Mouse (Mus musculus): Measurements from ENCODE around the gene Elp4. TPM values are rescaled to one million over a fixed set of nuclear protein-coding genes. Genes with fewer than 3 reads are reported as not detected.

Gene Elp4
- total RNA-seq, 4 experiments from 2014 or later: 17.3 to 28.9 (median 20.5) TPM

DNA sequence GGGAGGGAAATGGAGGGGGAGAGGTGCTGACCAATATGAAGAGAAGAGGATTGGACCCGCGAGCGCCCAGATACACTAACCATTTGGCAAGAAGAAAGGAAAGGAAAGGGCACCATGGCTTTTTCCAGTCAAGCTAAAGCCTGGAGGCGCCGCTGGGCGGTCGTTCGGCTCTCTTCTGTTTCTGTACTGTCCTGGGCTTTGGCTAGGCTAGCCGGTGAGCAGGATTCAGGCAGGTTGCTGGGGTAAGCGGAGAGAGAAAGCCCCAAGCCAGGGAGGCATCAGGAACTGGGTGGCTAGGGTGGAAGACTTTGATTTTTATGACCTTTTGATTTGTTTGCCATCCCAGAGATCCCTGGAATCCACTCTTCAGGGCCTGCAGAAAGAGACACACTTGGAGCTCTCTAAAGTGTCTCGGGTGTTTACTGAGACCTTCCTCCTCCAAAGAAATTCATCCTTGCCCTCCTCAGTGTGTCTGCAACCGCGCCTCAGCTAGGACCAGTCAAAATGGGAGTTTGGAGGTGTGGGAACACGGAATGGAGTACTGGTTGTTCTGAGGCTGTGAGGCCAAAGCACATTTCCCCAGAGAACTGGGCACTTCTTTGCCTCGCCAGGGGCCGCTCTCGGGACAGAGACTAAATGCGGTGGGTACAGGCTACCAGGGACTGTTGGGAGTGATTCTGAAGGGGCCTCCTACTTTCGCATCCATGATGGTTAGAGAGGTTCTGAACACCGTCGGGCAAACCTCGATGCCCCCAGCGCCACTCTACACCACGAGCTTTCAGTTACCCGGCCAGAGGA is 232.4 kb downstream of the Elp4 start:
- DNase-seq (ENCODE audit: low spot score in 2 of 2): no peak

DNA sequence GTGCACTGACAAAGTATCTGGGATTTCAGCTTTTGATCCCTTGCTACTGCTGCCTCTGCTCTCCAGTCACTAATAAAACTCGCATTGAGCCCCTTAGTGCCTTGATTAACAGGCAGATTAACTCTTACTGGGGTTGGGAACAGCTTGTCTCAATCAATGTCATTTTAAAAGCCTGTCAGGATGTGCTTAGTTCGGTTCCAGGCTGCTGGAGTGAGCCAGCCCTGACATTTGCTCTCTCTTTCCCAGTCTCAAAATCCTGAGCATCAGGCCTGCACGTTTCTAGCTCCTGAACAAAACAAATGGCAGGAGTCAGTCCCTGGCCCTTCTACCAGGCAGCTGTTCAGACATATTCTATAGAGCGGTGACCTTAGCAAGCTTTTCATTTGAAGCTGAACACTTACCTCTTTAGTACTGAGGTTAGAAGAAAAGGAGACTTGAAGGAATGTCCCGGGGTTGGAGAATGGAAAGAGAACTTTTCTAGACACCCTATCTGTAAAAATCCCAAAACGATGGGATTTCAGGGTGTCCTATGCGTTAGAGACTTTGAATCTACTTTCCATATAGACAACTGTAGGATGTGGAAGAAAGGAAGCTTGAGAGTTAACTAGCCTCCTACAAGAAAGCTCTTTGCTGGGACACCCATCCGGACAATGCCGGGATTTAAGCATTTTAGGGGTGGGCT is 233.1 kb downstream of the Elp4 start:
- DNase-seq (ENCODE audit: low spot score in 2 of 2): no peak

DNA sequence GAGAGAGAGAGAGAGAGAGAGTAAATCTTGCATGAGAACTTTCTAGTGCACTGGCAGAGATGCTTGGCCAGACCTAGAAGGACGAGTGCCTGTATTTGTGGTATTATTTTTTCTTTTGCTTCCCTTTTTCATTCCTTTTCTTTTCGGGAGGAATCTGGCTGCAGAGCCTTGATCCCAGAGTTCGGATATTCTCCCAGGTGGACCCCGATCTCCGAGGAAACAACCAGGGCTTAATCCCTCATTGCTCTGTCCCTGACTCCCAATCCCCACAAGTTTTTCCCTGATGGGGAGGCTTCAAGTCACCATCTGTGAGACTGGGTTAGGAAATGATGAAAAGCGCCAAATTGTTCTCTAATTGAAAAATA is 233.7 kb downstream of the Elp4 start:
- no peak for DNase-seq (ENCODE audit: low spot score in 2 of 2)

DNA sequence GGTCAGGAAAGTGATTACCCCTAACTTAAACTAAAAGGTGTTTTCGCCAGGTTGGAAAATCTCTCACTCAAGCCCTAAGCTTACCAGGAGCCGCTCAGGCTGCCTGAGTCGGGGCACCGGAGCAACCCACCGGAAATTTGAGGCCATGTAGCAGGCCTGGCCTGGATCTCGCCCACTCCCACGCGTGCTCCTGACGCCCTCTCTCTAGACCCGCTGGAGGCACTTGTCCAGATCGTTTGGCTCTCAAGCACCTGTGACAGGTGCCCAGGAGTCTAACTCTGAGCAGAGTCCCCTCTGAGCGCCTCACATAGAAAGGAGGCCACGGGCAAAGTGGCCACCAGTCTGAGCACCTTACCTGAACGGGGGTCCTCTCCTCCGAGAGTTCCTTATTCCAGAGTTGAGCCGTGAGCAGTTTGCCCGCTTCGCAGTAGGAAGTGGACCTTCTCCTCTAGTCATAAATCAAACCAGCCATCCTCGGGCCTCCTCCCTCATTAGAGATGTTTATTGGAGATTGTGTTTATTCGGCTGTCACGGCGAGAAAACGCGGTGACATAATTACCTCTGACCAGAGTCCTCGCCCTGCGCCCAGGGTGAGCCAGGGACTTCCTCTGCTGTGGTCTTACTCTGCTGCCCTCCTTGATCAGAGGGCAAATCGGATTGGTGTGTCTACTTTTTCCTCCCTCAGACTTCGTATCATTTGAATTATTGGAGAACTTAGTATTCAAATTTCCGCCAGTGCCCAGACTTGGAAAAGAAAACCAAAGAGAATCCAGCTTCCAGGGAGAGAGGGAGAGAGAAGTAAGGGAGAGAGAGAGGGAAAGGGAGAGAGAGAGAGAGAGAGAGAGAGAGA is 234.3 kb downstream of the Elp4 start:
- no peak for DNase-seq (ENCODE audit: low spot score in 2 of 2)

DNA sequence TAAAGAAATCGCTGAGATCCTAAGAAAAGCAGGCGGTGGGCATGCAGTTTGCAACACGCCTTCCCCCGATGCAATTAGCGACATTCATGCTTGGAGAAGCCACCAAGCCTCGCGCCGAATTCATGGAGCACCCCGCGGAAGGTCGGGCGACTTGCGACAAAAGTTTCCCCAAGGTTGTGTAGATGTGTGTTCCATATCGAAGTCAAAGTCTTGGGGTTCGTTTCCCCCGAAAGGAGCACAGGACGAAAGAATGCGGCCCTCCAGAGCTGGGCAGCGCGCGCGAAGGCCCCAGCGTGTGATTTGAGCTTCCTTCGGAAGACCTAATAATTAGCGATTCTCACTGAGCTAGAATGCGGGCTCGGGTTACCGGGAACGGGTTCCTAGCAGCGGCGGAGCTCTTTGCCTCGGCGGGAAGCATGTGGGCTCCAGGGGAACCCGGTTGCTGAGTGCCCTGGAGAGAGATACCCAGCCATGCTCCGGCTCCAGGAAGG is 234.9 kb downstream of the Elp4 start:
- no peak for DNase-seq (ENCODE audit: low spot score in 2 of 2)

DNA sequence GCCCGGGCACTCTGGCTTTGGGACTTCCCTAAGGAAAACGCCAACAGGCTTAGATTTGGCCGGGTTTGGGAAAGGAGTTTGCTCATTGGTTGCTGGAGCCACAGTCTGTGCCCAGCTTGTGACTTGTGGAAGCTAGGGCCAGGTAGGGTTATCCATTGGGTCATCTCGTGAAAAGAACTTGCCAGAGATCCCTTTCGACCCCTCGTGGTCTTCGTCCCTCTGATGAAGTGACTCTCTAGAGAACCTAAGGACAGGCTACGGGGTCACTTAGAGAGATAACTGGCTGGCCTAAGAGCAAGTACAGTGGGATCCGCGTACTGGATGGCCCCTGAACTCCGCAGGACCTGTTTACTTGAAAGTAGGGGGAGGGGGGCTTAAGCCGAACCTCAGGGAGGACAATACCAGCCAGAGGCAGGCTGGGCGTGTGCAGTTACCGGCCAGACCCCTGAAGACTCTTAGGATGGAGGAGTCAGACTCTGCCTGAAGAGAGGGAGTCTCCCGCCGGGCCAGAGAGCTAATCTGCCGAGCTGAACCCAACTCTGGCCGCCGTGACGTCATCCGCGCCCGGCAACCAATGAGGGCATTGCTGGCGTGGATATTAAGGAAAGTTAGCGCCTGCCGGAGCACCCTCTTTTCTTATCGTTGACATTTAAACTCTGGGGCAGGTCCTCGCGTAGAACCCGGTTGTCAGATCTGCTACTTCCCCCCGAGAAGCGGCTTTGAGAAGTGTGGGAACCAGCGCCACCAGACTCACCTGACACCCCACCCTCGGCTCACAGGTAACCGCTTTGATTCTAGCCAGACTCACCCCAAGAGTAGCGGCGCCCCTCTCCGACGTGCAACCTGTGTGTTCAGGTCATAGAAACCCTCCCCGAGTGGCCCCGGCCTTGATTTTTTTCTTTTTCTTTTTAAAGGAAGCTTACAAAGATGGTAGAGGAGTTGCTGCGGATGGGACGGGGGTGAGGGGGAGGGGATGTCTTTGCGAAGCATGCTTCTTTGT is 235.8 kb downstream of the Elp4 start, which contains the start of gene Pax6:
TSS of gene Pax6 (plus strand) at position 630 of the 1,000 bp plus-strand sequence.
- no peak for DNase-seq (ENCODE audit: low spot score in 2 of 2)

DNA sequence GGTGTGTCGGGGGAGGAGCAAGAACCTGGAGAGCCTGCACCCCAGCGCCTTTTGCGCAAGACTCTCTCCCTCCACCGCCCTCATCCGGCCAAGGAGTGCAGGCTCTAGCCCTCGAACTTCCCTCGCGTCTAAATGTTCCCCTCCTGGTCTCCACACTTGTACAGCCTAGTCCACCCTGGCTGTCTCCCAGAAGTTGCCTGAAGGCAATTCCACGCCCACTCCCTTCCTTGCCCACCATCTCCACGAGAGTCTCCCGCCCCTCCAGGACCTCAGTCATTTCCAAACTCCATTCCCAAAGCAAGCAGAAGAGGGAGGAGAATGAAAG is 236.8 kb downstream of the Elp4 start:
- DNase-seq (ENCODE audit: low spot score in 2 of 2): no peak

DNA sequence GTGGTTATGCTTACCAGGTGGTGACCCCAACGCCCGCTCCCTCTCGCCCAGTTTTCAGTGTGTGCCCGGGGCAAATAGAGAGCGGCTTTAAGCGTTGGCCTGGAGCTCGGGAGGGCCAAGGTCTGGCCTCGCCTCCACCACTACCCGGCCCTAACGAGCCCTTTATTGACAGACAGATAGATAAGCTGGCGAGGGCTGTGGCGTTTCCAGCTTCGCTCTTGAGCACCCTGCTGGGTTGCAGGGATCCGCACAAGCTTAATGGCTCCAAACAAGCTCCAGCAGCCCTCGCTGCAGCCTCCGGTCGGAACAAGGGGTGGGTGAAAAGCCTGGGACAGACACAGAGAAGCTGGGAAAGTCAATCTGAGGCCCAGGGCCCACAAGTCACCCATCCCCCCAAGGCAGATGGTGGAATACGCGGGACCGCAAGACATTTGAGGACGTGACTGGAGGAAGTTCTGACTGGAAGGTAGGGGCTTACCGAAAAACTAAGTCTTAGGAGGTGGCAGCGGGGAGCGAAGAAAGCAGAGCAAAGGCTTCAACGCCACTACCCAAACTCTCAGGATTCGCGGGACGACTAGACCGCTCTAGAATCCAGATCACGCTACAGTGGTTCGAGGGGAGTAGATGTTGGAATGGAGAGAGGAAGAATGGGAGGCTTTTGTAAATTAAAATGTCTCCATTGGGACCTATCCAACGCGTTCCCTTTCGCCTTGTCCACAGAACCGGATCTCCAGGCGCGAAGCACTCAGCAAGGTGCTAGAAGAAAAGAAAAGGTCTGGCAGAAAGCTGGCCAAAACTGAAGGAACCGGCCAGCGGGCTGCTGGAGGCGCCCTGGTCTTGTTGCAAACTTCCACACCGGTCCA is 237.4 kb downstream of the Elp4 start:
- no peak for DNase-seq (ENCODE audit: low spot score in 2 of 2)

DNA sequence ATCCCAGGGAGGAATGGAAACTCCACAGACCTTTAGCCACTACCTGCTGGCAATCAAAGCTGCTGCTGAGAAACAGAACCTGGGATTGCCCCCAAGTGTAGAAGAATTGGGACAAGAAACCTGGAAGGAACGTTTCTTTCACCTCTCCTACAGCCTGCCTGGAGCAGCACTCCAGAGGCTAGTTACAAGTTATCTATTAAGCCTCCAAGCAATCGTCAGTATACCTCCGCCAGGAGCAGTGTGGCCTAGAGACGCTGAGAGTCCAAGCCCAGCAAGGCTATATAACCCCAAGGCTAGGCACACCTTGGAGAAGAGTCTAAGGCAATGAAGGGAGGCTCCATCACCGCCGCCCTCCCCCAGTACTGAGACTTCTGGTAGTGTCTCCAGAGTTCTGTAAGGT is 238.0 kb downstream of the Elp4 start:
- DNase-seq (ENCODE audit: low spot score in 2 of 2): no peak

DNA sequence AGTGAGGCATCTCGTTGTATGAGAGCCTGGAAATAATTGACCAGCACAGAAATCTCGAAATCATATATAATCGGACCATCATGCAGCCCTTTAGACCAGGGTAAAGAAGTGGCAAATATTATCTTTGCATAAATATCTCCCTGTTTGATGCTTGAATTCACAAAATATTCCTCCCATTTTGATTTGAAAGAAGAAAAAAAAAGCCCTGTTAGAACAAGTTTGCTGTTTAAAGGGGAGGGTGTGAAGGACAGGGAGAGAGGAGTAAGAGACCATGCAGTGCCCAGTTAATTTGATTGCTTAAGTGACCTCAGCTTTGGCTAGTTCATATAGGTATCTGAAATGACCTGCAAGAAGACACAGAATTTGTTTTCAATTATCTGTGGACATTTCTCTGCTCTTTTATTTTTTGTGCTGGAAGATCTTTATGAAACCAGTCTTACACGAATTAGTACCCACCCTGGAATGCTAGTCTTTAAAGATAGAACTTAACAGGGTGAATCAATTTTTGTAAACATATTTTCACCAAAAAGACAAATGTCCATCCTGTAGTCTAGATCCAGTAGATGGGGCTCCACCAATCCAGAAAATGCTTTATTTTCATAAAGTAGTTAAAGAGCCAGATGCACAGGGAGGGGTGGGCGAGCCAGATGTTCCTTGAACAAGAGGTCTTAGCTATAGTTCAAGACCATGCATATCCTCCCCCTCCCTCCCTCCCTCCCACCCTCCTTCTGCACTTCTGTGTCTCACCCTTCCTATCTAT is 238.7 kb downstream of the Elp4 start:
- no peak for DNase-seq (ENCODE audit: low spot score in 2 of 2)

DNA sequence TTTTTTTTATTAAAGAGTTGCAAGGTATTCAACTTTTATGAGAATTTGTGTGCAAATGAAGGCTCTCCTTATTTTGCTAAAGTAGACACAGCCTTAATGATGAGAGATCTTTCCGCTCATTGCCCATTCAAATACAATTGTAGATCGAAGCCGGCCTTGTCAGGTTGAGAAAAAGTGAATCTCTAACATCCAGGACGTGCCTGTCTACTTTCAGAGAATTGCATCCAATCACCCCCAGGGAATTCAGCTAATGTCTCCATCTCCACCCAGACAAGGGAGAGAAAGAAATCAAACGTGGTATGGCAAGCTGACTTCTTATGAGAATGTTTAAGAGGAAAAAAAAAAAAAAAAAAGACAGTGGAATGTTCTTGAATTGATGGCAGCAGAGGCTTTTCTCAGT is 239.4 kb downstream of the Elp4 start:
- no peak for DNase-seq (ENCODE audit: low spot score in 2 of 2)

DNA sequence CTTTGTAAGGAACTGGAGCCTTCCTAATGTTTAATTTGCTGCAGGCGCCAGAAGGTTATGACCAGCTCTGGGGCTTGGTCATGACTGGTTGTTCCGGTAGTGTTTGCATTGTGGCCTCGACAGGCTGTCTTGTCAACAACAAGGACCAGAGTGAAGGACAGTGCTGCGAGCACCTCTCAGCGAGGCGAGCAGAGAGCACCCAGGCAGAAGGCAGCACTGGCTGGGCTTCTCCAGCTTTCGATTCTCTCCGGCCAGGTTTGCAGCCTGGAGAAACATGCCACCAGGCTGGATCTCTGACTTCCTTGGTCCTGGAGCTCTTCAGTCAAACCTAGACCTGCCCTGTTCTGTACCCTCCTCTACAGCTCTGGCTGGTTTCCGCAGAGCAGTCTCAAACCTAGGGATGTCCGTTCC is 241.3 kb downstream of the Elp4 start:
- no peak for DNase-seq (ENCODE audit: low spot score in 2 of 2)

DNA sequence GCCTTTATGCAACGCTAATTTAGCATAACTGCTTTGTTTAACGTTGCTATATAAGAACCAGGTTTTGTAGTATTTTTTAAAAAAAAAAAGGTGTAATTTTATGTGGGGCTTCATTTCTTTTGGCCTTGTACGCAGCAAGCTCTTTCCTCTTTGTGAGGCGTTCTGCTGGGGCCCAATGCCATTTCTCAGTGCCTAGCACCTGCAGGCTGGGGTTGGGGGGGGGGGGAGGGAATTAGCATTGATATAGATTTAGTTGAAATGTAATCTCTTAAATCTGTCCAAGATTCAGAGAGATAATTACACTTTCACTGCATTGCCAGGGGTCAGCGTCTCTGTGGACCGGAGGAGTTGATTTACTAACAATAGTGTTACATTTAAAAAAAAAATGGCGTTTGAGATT is 241.8 kb downstream of the Elp4 start:
- no peak for DNase-seq (ENCODE audit: low spot score in 2 of 2)

DNA sequence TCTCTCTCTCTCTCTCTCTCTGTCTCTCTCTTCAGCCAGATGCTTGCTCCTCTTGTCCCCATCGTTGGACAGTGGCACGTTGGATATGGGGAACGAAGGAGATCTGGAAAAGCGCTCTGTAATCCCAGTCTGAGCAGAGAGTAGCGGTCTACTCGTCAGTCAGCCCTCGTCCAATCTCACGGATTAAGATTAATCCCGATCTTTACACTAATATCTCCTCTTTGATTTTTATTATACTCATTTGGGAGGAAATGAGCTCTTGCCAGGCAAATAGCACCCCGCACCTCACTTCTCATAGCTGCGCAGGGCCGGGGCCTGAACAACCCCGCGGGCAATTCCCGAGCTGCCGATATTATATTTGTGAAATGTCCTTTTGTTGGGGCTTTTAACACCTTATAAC is 242.2 kb downstream of the Elp4 start:
- no peak for DNase-seq (ENCODE audit: low spot score in 2 of 2)

DNA sequence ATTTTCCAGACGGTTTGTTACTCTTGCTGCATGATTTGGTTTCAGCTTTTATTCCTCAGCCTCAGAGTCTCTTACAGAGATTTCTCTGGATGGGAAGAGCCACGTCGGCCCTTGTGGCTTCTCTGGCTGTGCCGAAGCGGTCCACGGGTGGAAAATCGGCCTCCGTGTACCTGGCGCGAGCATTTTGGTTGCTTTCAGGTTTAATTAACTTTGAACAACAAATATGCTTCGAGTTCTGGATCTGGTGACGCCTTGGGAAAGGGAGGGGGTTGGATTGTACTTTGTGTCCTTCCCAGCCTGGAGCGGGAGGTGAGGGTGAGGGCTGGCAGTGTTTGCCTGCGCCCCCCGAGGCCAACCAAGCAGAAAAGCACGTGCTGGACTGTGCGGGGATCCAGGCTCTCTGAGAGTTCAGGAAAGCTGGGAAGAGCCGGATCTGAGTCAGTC is 242.7 kb downstream of the Elp4 start:
- DNase-seq (ENCODE audit: low spot score in 2 of 2): no peak

DNA sequence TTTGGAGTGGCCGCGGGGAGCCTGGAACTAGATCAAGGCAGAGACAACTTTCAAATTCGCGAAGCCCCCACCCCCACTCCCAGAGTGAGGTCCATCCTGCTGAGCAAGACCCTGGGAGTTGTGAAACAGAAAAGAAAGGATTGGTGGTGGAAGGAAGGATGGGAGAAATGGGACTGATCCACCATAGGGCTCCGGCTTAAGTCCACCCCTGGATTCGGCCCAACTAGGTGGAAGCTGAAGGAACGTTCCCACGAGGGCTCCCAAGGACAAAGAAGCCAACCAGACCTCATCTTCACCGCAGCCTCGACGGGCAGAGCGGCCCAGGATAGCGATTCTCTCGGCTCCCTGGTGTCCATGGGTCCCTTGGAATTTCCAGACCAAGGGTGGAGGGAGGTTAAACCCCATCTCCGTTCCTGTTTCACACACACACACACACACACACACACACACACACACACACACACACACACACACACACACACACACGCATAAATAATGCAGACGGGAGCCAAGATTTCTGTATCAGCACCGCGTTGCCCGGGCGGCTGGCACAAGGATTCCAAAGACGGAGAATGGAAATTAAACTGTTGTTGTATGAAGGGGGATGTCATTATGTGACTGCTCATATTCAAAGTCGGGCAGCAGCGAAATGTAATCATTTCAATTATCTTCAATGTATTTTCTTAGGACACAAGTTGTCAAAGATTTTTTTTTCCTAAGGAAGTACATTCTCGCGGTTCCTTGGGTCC is 243.3 kb downstream of the Elp4 start:
- DNase-seq (ENCODE audit: low spot score in 2 of 2): no peak

DNA sequence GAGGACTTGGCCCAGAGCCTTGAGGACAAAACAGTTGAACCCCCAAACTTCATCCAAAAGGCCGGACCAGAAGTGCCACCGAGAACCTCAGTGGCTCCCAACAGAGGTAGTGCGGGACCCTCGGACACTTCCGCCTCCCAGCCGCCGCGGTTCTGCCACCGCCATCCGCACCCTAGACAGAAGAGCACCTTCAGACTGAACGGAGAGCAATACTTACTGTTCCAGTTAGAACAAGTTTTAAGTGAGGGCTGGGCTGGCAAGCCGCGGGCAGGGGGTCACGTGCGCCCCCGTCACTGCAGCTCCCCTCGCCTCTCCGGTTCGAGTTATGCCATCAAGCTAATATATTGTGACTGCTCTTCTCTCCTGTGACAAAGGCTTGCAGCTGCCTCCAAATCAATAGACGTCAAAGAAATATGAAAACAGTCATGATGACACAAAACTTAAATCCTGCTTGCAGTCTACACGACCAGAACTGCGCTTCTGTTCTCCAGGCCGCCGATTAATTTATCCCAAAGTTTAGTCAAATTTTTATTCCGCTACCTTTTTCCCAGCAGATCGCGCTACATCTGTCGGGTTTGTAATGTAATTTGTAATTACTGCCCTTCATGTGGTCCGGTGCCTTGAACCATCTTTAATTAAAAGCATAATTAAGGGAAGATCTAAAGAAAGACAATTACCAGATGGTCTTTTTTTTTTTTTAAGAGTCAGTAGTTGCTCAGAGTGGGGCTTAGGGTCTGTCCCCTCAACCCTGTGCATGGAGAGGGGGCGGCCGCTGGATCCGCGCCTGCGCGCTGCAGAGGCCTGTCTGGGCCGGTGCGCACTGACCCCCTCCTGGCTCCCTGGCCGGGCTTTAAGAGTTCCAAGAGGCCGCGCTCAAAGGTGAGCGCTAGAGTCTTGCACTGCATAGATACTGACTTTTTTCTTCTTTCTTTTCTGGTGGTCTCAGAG is 244.2 kb downstream of the Elp4 start:
- DNase-seq (ENCODE audit: low spot score in 2 of 2): no peak
